Mouse (Mus musculus): ENCODE measurements around the gene Phf21a. TPM values are rescaled to one million over a fixed set of nuclear protein-coding genes. Genes with fewer than 3 reads are reported as not detected.
"Not testable (repeated sequence)": the region's sequence is repeated elsewhere in the genome, so short reads cannot be mapped to it uniquely, and the experiment has no call there.

The Phf21a gene
- total and polyA plus RNA-seq, 3 experiments: 26.4 to 30.2 (median 27.6) TPM

GRCm38 (mm10) chr2:92143932-92144331 is 51.0 kb downstream of the Phf21a start:
- intact Hi-C loops (cut with DNase I): no loop called here
- TF ChIP-seq CTCF (IDR thresholded peaks at IDR 0.05) (no peak), POLR2A (IDR thresholded peaks at IDR 0.05; ENCODE audit: insufficient read depth, low read depth, low read length) (no peak), EP300 (IDR thresholded peaks at IDR 0.05; ENCODE audit: insufficient read depth, low read depth, low read length) (no peak)

GRCm38 (mm10) chr2:92147925-92148750 is 55.2 kb downstream of the Phf21a start:
- H3K27me3 ChIP-seq (ENCODE audit: control insufficient read depth, insufficient read depth, low read length); H3K4me1 ChIP-seq (ENCODE audit: control insufficient read depth, insufficient read depth, low read length); H3K9ac ChIP-seq (ENCODE audit: low read depth, low read length); H3K27ac ChIP-seq; H3K79me2 ChIP-seq (replicated peaks; ENCODE audit: control insufficient read depth, insufficient read depth, low read length); intact Hi-C loops (cut with DNase I); H3K4me3 ChIP-seq; DNase-seq; H3K36me3 ChIP-seq (ENCODE audit: control insufficient read depth, insufficient read depth, low read length): not testable (repeated sequence)
- WGBS: 85% methylated on average over 5 of the region's 5 CpGs

More at GRCm38 (mm10) chr2:92143932-92144331, 51.0 kb downstream of the Phf21a start:
- Histone ChIP-seq H3K9ac (ENCODE audit: low read depth, low read length) (no peak overlapping the region), H3K79me2 (replicated peaks; ENCODE audit: control insufficient read depth, insufficient read depth, low read length) (no peaks in the 10 kb centered on the region), H3K36me3 (ENCODE audit: control insufficient read depth, insufficient read depth, low read length) (no peaks in the 10 kb centered on the region), H3K4me1 (ENCODE audit: control insufficient read depth, insufficient read depth, low read length) (no peaks in the 10 kb centered on the region), H3K4me3 (no peak overlapping the region), H3K27ac (no peak overlapping the region), H3K27me3 (ENCODE audit: control insufficient read depth, insufficient read depth, low read length) (no peaks in the 10 kb centered on the region)
- WGBS: 54% methylated on average over 5 of the region's 5 CpGs
- DNase-seq: no peak

- no peaks in the 10 kb centered on the region for H3K27me3 ChIP-seq (ENCODE audit: control insufficient read depth, insufficient read depth, low read length)
- H3K79me2 ChIP-seq (replicated peaks; ENCODE audit: control insufficient read depth, insufficient read depth, low read length): no peaks in the 10 kb centered on the region
- 46% methylated on average over 10 of the region's 10 CpGs for WGBS
- no peaks in the 10 kb centered on the region for H3K4me1 ChIP-seq (ENCODE audit: control insufficient read depth, insufficient read depth, low read length)
- H3K4me3 ChIP-seq: no peak overlapping the region
- no peak for DNase-seq
- no peaks in the 10 kb centered on the region for H3K36me3 ChIP-seq (ENCODE audit: control insufficient read depth, insufficient read depth, low read length)
- H3K27ac ChIP-seq: no peak overlapping the region
- no peak overlapping the region for H3K9ac ChIP-seq (ENCODE audit: low read depth, low read length)
- TF ChIP-seq POLR2A (IDR thresholded peaks at IDR 0.05; ENCODE audit: insufficient read depth, low read depth, low read length) (no peak), CTCF (IDR thresholded peaks at IDR 0.05) (no peak), EP300 (IDR thresholded peaks at IDR 0.05; ENCODE audit: insufficient read depth, low read depth, low read length) (no peak)
- intact Hi-C loops (cut with DNase I): no loop called here
Observed at GRCm38 (mm10) chr2:92164291-92164690, 71.4 kb downstream of the Phf21a start.

- no peaks in the 10 kb centered on the region for H3K36me3 ChIP-seq (ENCODE audit: control insufficient read depth, insufficient read depth, low read length)
- intact Hi-C loops (cut with DNase I): no loop called here
- no peak overlapping the region for H3K4me3 ChIP-seq
- no peak overlapping the region for H3K27ac ChIP-seq
- 48% methylated on average over 7 of the region's 7 CpGs for WGBS
- DNase-seq: no peak
- H3K27me3 ChIP-seq (ENCODE audit: control insufficient read depth, insufficient read depth, low read length): no peaks in the 10 kb centered on the region
- H3K9ac ChIP-seq (ENCODE audit: low read depth, low read length): no peak overlapping the region
- no peaks in the 10 kb centered on the region for H3K79me2 ChIP-seq (replicated peaks; ENCODE audit: control insufficient read depth, insufficient read depth, low read length)
- no peak for TF ChIP-seq EP300 (IDR thresholded peaks at IDR 0.05; ENCODE audit: insufficient read depth, low read depth, low read length)
- TF ChIP-seq CTCF (IDR thresholded peaks at IDR 0.05): no peak
- no peak for TF ChIP-seq POLR2A (IDR thresholded peaks at IDR 0.05; ENCODE audit: insufficient read depth, low read depth, low read length)
- H3K4me1 ChIP-seq (ENCODE audit: control insufficient read depth, insufficient read depth, low read length): no peaks in the 10 kb centered on the region
Observed at GRCm38 (mm10) chr2:92166950-92167349, 74.0 kb downstream of the Phf21a start.

- WGBS: 40% methylated on average over 8 of the region's 8 CpGs
- Histone ChIP-seq H3K4me3 (no peak overlapping the region), H3K27ac (no peak overlapping the region), H3K27me3 (ENCODE audit: control insufficient read depth, insufficient read depth, low read length) (no peaks in the 10 kb centered on the region), H3K79me2 (replicated peaks; ENCODE audit: control insufficient read depth, insufficient read depth, low read length) (no peaks in the 10 kb centered on the region), H3K4me1 (ENCODE audit: control insufficient read depth, insufficient read depth, low read length) (no peaks in the 10 kb centered on the region), H3K9ac (ENCODE audit: low read depth, low read length) (no peak overlapping the region), H3K36me3 (ENCODE audit: control insufficient read depth, insufficient read depth, low read length) (no peaks in the 10 kb centered on the region)
- intact Hi-C loops (cut with DNase I): no loop called here
- no peak for DNase-seq
- no peak for TF ChIP-seq EP300 (IDR thresholded peaks at IDR 0.05; ENCODE audit: insufficient read depth, low read depth, low read length)
- TF ChIP-seq CTCF (IDR thresholded peaks at IDR 0.05): no peak
- TF ChIP-seq POLR2A (IDR thresholded peaks at IDR 0.05; ENCODE audit: insufficient read depth, low read depth, low read length): no peak
Observed at GRCm38 (mm10) chr2:92171046-92171643, 78.2 kb downstream of the Phf21a start.

GRCm38 (mm10) chr2:92172300-92172699 is 79.4 kb downstream of the Phf21a start:
- no peak for TF ChIP-seq EP300 (IDR thresholded peaks at IDR 0.05; ENCODE audit: insufficient read depth, low read depth, low read length)
- TF ChIP-seq CTCF (IDR thresholded peaks at IDR 0.05): no peak
- no peak for TF ChIP-seq POLR2A (IDR thresholded peaks at IDR 0.05; ENCODE audit: insufficient read depth, low read depth, low read length)
- no peaks in the 10 kb centered on the region for H3K79me2 ChIP-seq (replicated peaks; ENCODE audit: control insufficient read depth, insufficient read depth, low read length)
- intact Hi-C loops (cut with DNase I): no loop called here
- no peaks in the 10 kb centered on the region for H3K27me3 ChIP-seq (ENCODE audit: control insufficient read depth, insufficient read depth, low read length)
- no peaks in the 10 kb centered on the region for H3K4me1 ChIP-seq (ENCODE audit: control insufficient read depth, insufficient read depth, low read length)
- no peak for DNase-seq
- H3K9ac ChIP-seq (ENCODE audit: low read depth, low read length): no peak overlapping the region
- H3K27ac ChIP-seq: no peak overlapping the region
- H3K4me3 ChIP-seq: no peak overlapping the region
- 88% methylated on average over 5 of the region's 5 CpGs for WGBS
- H3K36me3 ChIP-seq (ENCODE audit: control insufficient read depth, insufficient read depth, low read length): no peaks in the 10 kb centered on the region
